Mouse (Mus musculus): ENCODE data around the gene Ezh1. TPM values are rescaled to one million over a fixed set of nuclear protein-coding genes. Genes with fewer than 3 reads are reported as not detected.

The Ezh1 gene
- 10 to 100 TPM; 79.0 to 84.0 TPM for total RNA-seq (2021)
- long read RNA-seq, full-length matches to known transcripts, result 52 of 150 reads
- long read RNA-seq, partial matches to known transcripts, result 60 of 150 reads
- long read RNA-seq, other reads (novel, unspliced or antisense), result 38 of 150 reads

- DNase-seq (ENCODE audit: low spot score in 2 of 2), result peak; percentile 85 to 92
Measured at GRCm38 (mm10) chr11:101226065-101226701, at the start of gene Ezh1. Gene Ezh1 (minus strand): TSS chr11:101226463.

GRCm38 (mm10) chr11:101275309-101275708, 49.0 kb upstream of the Ezh1 start:
- DNase-seq (ENCODE audit: low spot score in 2 of 2), result no peak

- no peak for DNase-seq (ENCODE audit: low spot score in 2 of 2)
Measured at GRCm38 (mm10) chr11:101272446-101272845, 46.2 kb upstream of the Ezh1 start.

- DNase-seq (ENCODE audit: low spot score in 2 of 2), result no peak
Measured at GRCm38 (mm10) chr11:101269577-101270116, 43.4 kb upstream of the Ezh1 start.

- no peak for DNase-seq (ENCODE audit: low spot score in 2 of 2)
Measured at GRCm38 (mm10) chr11:101265906-101266305, 39.6 kb upstream of the Ezh1 start.

GRCm38 (mm10) chr11:101264954-101265471, 38.8 kb upstream of the Ezh1 start:
- no peak for DNase-seq (ENCODE audit: low spot score in 2 of 2)

GRCm38 (mm10) chr11:101263989-101264280, 37.7 kb upstream of the Ezh1 start:
- no peak for DNase-seq (ENCODE audit: low spot score in 2 of 2)

- DNase-seq (ENCODE audit: low spot score in 2 of 2), result no peak
Measured at GRCm38 (mm10) chr11:101263138-101263988, 37.1 kb upstream of the Ezh1 start.

GRCm38 (mm10) chr11:101262272-101262967, 36.2 kb upstream of the Ezh1 start:
- no peak for DNase-seq (ENCODE audit: low spot score in 2 of 2)

- DNase-seq (ENCODE audit: low spot score in 2 of 2), result peak in 1 of 2 experiments; percentile 32
Measured at GRCm38 (mm10) chr11:101260826-101261380, 34.6 kb upstream of the Ezh1 start.

GRCm38 (mm10) chr11:101259948-101260825, 33.9 kb upstream of the Ezh1 start, which contains the start of gene Wnk4:
Gene Wnk4 (plus strand): TSS chr11:101260567.
- DNase-seq (ENCODE audit: low spot score in 2 of 2), result peak in 1 of 2 experiments; percentile 29

GRCm38 (mm10) chr11:101259261-101259712, 33.0 kb upstream of the Ezh1 start:
- DNase-seq (ENCODE audit: low spot score in 2 of 2), result peak; percentile 83 to 85

- no peak for DNase-seq (ENCODE audit: low spot score in 2 of 2)
Measured at GRCm38 (mm10) chr11:101255826-101256775, 29.8 kb upstream of the Ezh1 start.

- DNase-seq (ENCODE audit: low spot score in 2 of 2), result peak; percentile 81 to 88
Measured at GRCm38 (mm10) chr11:101253613-101254389, 27.5 kb upstream of the Ezh1 start, which contains the start of gene Vps25. Gene Vps25 (plus strand): TSS chr11:101253707.

GRCm38 (mm10) chr11:101252941-101253340, 26.7 kb upstream of the Ezh1 start:
- no peak for DNase-seq (ENCODE audit: low spot score in 2 of 2)

- no peak for DNase-seq (ENCODE audit: low spot score in 2 of 2)
Measured at GRCm38 (mm10) chr11:101251031-101251430, 24.8 kb upstream of the Ezh1 start.

GRCm38 (mm10) chr11:101248258-101248994, 22.2 kb upstream of the Ezh1 start:
- DNase-seq (ENCODE audit: low spot score in 2 of 2), result peak; percentile 51 to 88

Measured in layer of hippocampus, adult 18-20 months (tissue).